Mouse (Mus musculus): ENCODE data around the gene Mnt.
A peak's percentile ranks its signal among the peaks of the same experiment; 100 is the strongest.
"Not testable (repeated sequence)": the region's sequence is repeated elsewhere in the genome, so short reads cannot be mapped to it uniquely, and the experiment has no call there.

Gene Mnt

DNA sequence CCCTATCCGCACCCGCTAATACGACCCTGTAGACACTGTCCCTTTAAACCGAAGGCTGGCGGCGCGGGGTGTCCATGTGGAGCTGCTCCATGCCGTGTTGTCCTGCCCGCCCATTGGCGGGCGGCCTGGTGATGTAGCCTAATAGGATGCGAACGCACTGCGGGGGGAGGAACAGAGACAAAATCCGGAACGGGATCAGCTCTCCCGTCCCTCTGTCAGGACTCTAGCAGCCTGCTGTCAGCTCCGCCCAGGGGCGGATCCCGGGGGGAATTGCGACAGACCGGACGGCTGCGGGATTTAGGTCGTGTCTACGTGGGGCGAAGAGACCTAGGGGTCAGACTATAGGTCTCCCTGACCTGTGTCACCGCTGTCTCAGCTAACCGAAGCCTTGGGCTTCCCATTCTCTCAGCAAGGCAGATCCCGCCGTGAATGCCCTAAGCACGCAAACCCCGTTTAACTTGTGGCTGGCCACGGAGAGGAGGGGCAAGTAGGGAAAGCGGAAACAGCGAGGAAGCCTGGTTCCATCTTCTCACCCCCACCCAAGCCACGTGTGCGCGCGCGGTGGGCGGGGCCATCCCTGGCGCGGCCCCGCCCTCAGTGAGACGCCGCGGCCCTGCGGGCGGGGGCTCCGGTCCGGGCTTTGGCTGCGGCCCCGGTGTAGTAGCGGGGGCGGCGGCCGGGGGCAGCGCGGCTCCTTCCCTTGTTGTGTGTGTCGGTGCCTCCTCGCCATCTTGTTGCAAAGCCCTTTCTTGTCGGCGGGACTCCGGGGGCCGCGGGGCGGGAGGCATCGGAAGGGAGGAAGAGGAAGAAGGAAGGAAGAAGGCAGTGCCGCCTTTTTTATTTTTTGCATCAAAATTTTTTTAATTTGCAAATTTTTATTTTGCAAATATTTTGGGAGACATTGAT lies at the start of gene Mnt:
Mnt (plus strand) TSS at position 665 of the 906 bp plus-strand sequence.
- DNase-seq (ENCODE audit: low spot score) = peak; percentile 99

DNA sequence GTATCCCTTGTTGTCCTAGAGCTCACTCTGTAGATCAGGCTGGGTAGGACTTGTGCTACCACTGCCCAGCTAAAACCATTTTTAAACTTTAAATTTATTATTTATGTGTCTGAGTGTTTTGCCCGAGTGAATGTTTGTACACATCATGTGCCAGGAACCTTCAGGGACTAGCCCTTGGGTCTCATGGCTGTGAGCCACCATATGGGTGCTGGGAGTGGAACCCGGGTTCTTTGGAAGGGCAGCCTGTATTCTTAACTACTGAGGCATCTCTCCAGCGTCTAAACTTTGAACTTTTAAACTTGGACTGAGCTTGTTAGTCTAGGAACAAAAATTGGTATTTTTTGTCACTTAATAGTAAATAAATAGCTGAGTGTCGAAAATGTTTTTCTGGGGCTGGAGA lies 37.8 kb upstream of the Mnt start:
- DNase-seq (ENCODE audit: low spot score) = no peak

DNA sequence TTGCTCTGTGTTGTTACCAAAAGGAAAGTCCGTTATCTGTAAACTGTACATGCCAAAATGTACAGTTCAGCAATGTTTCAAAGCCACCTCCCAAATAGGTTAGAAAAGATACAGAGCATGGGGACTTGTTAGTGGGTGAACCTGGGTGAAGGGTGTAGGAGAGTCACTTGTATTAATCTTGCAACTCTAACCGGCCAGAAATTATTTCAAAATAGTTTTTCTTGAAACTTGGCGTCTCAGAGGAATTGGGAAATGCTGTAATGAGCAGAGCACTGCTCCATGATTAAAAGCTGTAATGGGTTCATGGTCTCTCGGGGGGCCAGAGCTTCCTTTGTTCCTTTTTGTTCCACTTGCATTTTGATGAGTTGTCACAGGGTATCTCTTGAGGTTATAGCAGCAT lies 30.1 kb upstream of the Mnt start:
- DNase-seq (ENCODE audit: low spot score) = no peak

DNA sequence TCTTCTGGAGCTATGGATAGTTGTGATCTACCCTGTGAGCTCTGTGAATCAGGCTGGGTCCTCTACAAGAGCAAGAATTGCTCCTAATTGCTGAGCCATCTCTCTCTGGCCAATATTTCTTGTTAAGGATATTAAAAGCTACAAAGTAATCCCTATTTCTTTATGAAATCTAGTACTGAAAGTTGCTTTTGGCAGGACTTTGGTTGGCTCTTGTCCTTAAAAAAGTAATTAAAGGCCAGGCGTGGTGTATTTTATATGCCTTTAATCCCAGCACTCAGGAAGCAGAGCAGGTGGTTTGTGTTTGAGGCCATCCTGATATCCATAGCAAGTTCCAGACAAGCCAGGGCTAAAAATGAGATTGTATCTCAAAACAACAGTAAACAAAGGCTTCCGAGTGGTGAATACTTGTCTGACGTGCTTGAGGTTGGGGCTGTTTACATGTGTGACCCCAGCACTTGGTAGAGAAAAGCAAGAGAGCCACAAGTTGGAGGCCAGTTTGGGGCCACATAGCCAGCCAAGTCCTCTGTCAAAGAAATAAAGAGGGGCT lies 26.6 kb upstream of the Mnt start:
- DNase-seq (ENCODE audit: low spot score) = no peak

DNA sequence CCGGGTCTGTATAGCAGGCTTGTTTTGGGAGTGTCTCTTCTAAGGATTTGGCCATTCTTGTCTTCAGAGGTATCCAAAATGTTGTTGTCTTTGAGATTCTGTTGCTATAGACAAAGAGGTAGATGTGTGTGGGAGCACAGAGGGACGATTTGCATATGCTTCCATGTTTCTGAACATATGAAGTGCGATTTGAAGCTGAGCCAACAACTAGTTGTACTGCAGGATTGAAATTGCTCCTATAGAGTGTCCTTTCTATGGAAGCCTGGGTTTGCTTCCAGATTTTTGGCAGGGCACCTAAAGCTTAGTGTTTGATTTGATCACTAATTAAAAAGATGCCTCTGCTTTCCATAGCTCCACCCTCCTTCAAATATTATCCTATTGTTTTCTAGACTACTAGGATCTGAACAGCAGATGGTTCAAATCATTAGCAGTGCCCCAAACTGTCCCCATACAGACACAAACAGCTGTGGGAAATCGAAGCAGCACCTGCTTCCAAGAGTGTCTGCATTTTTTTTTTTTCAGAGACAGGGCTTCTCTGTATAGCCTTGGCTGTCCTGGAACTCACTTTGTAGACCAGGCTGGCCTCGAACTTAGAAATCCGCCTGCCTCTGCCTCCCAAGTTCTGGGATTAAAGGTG lies 23.4 kb upstream of the Mnt start:
- DNase-seq (ENCODE audit: low spot score) = no peak

DNA sequence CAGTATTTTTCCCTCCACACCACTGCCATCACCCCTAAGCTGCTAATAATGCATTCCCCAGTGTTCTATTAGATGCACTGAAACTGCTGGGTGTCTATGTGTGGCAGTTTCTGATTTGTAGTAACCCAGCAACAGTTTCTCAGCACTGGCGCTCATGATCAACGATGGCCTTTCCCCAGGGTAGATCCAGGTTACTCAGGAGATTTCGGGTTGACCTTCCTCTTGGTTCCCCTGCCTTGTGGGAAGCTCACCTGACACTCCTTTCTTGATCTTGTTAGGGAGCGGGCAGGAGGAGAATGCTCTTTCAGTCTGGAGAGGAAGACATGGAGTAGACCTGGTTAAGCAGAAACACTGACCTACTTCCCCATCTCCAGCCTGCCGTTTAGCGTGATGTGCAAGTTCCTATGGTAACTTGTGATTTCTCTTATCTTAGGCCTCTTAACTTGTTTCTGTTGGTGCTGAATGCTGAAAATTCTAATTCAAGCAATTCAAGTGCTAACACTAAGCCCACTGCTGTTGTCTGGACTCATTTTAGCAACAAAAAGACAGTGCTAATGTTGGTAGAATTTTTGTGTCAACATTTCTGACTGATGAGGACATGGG lies 22.4 kb upstream of the Mnt start:
- no peak for DNase-seq (ENCODE audit: low spot score)

DNA sequence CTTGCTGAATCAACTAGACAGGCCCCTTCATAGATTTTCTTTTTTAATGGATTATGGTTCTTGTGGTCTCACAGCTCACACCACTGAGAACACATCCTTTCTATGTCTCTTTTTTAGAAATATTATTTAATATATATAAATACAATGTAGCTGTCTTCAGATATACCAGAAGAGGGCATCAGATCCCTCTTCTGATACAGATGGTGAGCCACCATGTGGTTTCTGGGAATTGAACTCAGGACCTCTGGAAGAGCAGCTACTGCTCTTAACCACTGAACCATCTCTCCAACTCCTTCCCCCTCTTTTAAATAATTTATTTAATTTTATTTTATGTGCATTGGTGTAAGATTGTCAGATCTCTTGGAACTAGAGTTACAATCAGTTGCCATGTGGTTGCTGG lies 20.6 kb upstream of the Mnt start:
- no peak for DNase-seq (ENCODE audit: low spot score)

DNA sequence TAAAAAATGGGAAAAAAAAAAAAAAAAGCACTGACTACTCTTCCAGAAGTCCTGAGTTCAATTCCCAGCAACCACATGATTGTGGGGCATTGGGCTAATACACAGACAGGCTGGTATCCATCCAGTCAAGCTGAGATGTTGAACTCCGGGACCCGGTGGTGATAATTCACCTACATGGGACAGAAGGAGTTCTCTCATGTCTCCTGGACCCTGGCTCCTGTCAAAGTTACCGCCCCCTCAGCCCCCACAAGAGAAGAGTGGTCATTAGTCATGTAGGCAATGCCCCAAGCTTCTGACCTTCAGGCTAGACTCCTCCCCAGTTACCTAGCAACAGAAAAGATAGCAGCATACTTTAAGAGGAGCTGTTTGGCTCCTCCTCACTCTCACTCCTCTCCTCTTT lies 19.7 kb upstream of the Mnt start:
- not testable (repeated sequence) for DNase-seq (ENCODE audit: low spot score)

DNA sequence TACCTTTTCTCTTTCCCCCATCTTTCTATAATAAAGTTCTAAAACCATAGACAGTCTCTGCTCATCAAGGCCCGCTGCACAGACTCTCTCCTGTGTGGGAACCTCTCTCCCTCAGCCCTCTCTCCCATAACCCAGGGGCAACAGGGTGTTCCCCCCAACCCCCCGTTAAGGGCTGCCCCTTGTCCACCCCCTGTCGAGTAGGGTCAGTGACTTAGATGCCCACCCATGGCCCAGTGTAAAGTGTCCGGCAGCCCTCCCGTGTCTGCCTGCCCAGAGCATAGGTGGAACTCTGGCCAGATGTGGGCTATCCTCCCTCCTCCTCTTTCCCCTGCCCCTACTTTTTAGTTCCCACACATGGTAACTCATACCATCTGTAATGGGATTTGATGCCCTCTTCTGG lies 19.2 kb upstream of the Mnt start:
- DNase-seq (ENCODE audit: low spot score) = no peak

DNA sequence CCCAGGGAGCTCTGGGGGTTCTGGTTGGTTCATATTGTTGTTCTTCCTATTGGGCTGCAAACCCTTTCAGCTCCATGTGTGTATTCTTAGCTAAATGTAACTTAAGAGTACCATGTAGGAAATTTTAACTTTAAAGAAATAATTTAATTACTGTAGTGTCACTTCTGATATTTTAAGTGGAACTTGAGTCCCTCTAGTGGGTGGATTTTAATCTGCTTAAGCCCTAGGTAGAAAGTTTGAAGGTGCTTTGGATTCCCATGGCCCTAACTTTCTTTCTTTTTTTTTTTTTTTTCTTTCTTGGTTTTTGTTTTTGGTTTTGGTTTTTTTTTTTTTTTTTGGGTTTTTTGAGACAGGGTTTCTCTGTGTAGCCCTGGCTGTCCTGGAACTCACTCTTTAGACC lies 14.9 kb upstream of the Mnt start:
- no peak for DNase-seq (ENCODE audit: low spot score)

DNA sequence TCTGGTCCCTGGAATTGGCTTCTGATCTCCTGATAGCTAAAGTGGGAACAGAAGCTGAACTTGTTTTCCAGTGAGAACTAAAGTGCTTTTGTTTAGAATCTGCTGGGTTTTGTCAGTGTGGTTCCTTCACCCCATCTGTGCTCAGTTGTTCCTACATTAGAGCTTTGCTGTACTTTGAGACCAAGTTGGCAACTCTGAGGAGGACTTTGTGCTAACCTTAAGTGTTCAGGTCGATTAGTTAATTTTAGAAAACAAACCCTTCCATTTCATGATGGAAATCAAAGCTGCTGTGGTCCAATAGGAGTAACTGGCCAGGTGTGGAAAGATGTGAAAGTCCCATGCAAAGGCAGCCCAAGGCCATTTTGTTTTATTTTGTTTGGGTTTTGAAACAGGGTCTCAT lies 9.8 kb upstream of the Mnt start:
- no peak for DNase-seq (ENCODE audit: low spot score)

DNA sequence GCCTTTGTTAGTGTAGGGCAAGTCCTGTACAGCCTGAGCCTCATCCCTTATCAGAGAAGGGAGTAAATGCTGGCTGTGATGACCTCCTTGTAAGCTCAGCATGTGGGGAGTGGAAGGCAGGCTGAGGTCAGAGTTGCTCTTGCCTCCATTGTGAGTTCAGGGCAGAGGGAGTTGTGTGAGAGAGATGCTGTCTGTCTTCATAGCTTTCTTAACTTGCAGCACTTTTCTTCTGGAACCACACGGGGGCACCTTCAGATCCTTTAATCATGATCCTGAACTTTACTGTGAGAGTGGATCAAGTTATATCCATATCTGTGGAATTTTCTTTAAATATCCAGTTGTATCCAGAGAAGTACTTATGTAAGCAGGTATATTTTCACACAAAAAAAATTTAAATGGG lies 9.3 kb upstream of the Mnt start:
- DNase-seq (ENCODE audit: low spot score) = no peak

DNA sequence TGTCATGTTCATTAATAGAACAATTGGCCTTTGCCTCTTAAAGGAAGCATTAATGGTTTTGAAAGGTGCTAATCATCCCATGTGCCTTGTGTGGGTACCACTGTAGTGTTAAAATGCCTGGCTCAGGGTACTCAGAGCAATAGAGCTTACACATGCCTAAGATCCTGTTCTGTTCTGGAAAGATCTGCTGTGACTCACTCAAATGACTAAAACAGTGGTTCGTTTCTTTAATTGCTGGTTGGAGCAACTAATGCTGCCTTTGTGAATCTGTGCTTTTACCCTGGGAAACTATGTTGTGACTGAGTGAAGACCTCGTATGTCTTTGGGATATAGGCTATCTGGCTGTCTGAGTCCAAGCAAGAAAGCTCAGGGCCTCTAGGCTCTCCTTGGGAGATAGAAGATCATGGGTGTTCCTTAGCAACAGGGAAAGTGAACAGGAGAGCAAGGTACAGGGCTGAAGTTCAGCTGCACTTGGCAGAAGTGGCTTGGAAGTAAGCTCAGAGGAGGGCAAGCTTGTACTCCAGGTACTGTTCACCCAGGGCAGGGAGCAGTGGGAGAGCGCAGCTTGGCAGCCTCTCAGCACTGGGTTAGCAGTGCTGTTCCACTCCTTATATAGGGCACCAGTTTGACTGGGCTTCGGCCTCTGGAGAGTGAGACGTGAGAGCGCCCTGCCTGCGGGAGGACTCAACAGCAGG lies 7.8 kb upstream of the Mnt start:
- DNase-seq (ENCODE audit: low spot score) = no peak

DNA sequence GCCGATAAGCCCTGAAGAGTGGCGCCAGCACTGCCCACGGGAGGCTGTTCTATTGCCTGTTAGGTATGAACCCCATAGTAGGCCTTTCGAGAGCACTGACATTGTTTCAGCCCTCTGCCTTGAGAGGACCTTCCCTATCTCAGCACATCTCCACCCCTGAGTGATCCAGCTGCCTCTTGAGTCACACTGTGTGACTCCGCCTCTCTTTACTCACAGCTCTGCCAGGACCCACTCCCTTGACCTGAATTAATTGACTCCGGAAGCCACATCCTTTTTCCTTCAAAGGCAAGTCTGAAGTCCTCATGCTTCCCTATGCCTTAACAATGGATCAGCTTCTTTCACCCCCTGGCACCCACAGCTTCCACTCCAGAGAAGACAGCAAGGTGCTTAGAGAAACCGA lies 4.6 kb upstream of the Mnt start:
- DNase-seq (ENCODE audit: low spot score) = no peak

DNA sequence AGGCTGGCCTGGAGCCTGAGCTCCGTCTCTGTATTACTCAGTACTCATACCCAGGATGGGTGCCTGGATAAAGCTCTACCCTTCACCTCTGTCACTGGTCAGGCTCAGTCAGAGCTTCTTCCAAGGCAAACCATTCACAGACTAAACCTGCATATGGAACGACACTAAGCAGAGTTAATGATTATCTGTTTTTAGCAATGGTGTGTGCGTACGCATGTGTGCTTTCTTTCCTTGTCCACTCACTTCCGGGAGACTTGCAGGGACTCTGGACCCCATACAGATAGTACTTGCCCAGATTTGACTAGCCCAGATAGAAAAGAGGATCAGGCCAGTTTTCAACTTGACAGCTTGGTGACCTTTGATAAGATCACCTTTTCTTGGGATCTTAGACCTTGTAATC lies 4.0 kb upstream of the Mnt start:
- no peak for DNase-seq (ENCODE audit: low spot score)

DNA sequence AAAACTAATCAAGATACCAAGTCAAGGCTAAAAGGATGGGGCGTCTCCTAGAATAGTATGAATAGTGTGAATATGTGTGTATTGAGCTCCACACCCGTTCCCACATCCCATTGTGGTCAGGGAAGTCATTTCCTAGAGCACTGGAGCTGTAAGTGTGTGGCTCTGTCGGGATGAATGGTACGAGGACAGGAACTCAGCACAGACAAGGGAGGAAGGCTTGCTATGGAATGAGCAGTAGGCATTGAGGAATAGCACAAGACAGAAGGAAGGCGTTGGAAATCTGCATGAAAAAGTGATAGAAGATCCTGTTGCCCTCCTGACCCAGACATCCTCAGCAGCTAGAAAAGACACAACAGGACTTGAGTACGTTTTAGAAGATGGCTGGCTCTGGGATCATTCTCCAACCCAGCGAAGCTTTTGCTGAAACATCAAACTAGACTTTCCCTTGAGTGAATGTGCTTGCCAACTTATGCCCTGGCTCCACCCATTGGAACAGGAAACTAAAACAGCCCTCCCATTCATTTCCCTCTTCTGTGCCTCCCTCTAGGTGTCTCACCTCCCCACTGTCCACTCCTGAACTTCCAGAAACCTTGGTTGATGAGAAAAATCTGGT lies 2.8 kb upstream of the Mnt start:
- no peak for DNase-seq (ENCODE audit: low spot score)

DNA sequence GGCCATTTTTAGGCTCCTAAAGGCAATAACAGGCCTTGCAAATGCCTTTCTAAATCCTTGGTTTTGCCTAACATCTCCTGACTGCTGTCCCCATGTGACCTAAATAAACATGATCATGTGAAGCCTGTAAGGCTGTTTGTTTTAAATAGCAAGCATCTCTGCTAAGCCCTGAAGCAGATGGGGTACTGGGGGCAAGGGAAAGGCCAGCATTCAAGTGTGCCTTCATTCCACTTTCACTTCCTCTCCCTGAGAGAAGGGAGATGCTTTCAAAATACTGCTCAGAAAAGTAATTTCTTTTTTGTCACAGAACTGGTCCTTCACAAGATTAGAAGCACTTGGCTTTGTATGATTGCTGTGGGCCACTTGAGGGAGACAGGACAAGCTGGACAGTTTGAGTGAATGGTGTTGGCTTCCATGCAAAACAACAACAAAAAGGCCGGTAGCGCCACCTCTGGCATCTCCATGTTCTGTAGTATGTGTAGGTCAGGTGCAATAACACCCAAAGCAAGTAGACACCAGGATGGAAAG lies 2.3 kb upstream of the Mnt start:
- no peak for DNase-seq (ENCODE audit: low spot score)

DNA sequence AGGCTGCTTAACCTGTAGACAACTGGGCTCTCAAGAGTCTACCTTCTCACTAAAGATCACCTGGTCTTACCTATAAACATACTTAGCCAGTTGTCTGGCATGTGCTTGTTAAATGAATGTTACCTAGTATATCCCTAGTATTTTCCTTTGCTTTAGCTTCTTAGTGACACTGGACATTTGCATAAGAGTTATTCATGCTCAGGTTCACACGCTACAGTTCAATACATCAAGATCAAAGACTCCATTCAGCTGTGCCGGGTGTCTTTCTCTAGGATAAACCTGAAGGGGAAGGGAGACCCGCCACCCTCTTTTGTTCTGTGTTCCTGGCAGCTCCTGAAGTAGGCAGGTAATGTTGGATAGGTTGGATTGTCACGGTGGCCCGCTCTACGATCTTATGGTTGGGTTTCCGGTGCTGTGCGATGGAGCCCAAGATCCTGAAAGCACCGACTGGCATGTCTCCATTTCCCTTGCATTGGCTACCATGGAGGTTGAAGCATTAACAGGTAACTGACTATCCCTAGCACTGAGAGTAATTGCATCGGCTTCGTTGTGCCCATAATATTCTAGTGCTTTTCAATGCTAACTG lies 1.7 kb upstream of the Mnt start:
- DNase-seq (ENCODE audit: low spot score) = no peak

DNA sequence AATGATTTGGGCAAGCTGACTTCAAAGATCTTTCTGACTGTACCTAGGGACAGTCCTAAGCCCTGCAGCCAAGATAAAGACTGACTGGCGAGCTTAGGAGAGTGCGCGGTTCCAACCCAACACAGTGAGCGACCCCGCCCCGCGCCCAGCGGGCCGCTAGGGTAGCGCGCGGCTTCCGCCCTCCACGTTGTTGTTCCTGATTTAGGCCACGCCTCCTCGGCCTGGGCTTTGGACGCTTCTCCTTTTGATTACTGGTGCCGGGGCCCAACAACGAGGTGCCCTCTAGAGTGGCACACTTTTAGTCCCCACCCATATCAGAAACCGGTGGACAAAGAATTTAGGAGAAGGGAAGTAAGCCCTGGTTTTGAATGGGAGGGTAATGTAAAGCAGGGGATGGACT lies 908 bp upstream of the Mnt start:
- DNase-seq (ENCODE audit: low spot score) = peak; percentile 58

DNA sequence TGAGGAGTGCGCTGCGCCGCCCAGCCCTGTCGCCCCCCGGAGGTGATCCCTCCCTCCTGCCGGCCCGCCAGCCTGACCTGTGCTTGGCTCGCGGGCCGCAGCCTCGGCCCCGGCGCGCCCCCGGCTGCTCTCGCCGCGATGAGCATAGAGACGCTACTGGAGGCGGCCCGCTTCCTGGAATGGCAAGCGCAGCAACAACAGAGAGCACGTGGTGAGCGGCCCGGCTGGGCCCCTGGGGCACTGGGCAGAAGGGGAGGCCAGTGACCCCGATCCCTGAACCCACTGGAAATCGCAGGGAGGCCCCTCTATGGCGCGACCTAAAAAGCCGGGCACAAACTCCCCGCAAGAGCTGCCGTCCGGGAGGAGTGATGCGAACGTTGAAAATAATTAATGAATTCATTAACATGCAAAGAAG lies 478 bp downstream of the Mnt start:
- DNase-seq (ENCODE audit: low spot score) = no peak

All from left cerebral cortex, adult 11 months (tissue).